Mouse (Mus musculus) megakaryocyte-erythroid progenitor cell, adult 5-6 weeks (primary cell): ENCODE results near the gene Smpd1. TPM values are rescaled to one million over a fixed set of nuclear protein-coding genes. Genes with fewer than 3 reads are reported as not detected.

ENCODE experiments used
- ATAC-seq: replicated peaks from 2 replicates; pipeline ENCODE4 v1.8.0; 2016; ENCODE audit warnings: mild to moderate bottlenecking, inconsistent platforms; ENCODE audit not compliant: severe bottlenecking, poor library complexity, low FRiP score, low TSS enrichment
- total RNA-seq, 2 experiments: library from RNA; stranded (forward) in 1 of 2; stranded (reverse) in 1 of 2; fragments of 200-1000, 215-1000 nt in 1 of 2; fragments of >200 nt in 1 of 2; fragmentation: Nextera tagmentation in 1 of 2; gene quantifications; 2 replicates each; pipeline ENCODE4 v1.2.3; 2014 to 2017

Smpd1 gene
- total RNA-seq, 2 experiments from 2014 or later = 17.1 to 17.6 TPM

GRCm38 (mm10) chr7:105602860-105603623 is 48.9 kb downstream of the Smpd1 start:
- peak; percentile 91 for ATAC-seq

Other genes with a start within 250 kb of the Smpd1 start
- gene Olfr689, start 243.2 kb upstream of the Smpd1 start, total RNA-seq (2014; fragmentation: Nextera tagmentation) = not detected in 2 replicates
- not detected in 2 replicates for gene Olfr689, start 243.2 kb upstream of the Smpd1 start, total RNA-seq (2017)
- gene Olfr690, start 220.3 kb upstream of the Smpd1 start, total RNA-seq (2014; fragmentation: Nextera tagmentation) = not detected in 2 replicates
- gene Olfr690, start 220.3 kb upstream of the Smpd1 start, total RNA-seq (2017) = not detected in 2 replicates
- not detected in 2 replicates for gene Olfr691, start 212.1 kb upstream of the Smpd1 start, total RNA-seq (2014; fragmentation: Nextera tagmentation)
- gene Olfr691, start 212.1 kb upstream of the Smpd1 start, total RNA-seq (2017) = not detected in 2 replicates
- gene Olfr692, start 186.1 kb upstream of the Smpd1 start, total RNA-seq (2014; fragmentation: Nextera tagmentation) = not detected in 2 replicates
- not detected in 2 replicates for gene Olfr692, start 186.1 kb upstream of the Smpd1 start, total RNA-seq (2017)
- gene Gm5901, start 179.3 kb upstream of the Smpd1 start, total RNA-seq (2014; fragmentation: Nextera tagmentation) = not detected in 2 replicates
- not detected in 2 replicates for gene Gm5901, start 179.3 kb upstream of the Smpd1 start, total RNA-seq (2017)
- gene Fam160a2, start 154.3 kb upstream of the Smpd1 start, total RNA-seq (2014; fragmentation: Nextera tagmentation) = 24.6 and 31.9 TPM in 2 replicates
- 9.8 and 15.1 TPM in 2 replicates for gene Fam160a2, start 154.3 kb upstream of the Smpd1 start, total RNA-seq (2017)
- gene Cnga4, start 149.8 kb upstream of the Smpd1 start, total RNA-seq (2014; fragmentation: Nextera tagmentation) = not detected in 2 replicates
- gene Cnga4, start 149.8 kb upstream of the Smpd1 start, total RNA-seq (2017) = not detected in 2 replicates
- not detected in 2 replicates for gene Cckbr, start 128.6 kb upstream of the Smpd1 start, total RNA-seq (2014; fragmentation: Nextera tagmentation)
- not detected in 2 replicates for gene Cckbr, start 128.6 kb upstream of the Smpd1 start, total RNA-seq (2017)
- gene Cavin3, start 72.1 kb upstream of the Smpd1 start, total RNA-seq (2014; fragmentation: Nextera tagmentation) = not detected in 2 replicates
- gene Cavin3, start 72.1 kb upstream of the Smpd1 start, total RNA-seq (2017) = 0.61 and 0.75 TPM in 2 replicates
- not detected in 2 replicates for gene Apbb1, start 27.3 kb downstream of the Smpd1 start, total RNA-seq (2014; fragmentation: Nextera tagmentation)
- 0.56 TPM in 1 of 2 replicates, not detected in the other for gene Apbb1, start 27.3 kb downstream of the Smpd1 start, total RNA-seq (2017)
- not detected in 2 replicates for gene Hpx, start 45.8 kb downstream of the Smpd1 start, total RNA-seq (2014; fragmentation: Nextera tagmentation)
- not detected in 2 replicates for gene Hpx, start 45.8 kb downstream of the Smpd1 start, total RNA-seq (2017)
- gene Trim3, start 79.2 kb downstream of the Smpd1 start, total RNA-seq (2014; fragmentation: Nextera tagmentation) = 12.0 and 13.4 TPM in 2 replicates
- gene Trim3, start 79.2 kb downstream of the Smpd1 start, total RNA-seq (2017) = 0.84 and 3.5 TPM in 2 replicates
- gene Timm10b, start 85.7 kb downstream of the Smpd1 start, total RNA-seq (2014; fragmentation: Nextera tagmentation) = 61.3 and 68.5 TPM in 2 replicates
- 56.7 and 98.8 TPM in 2 replicates for gene Timm10b, start 85.7 kb downstream of the Smpd1 start, total RNA-seq (2017)
- gene Arfip2, start 86.1 kb downstream of the Smpd1 start, total RNA-seq (2014; fragmentation: Nextera tagmentation) = 32.1 and 35.3 TPM in 2 replicates
- 58.9 and 67.3 TPM in 2 replicates for gene Arfip2, start 86.1 kb downstream of the Smpd1 start, total RNA-seq (2017)
- gene Gm45799, start 86.2 kb downstream of the Smpd1 start, total RNA-seq (2014; fragmentation: Nextera tagmentation) = 0.15 and 6.2 TPM in 2 replicates
- 5.2 TPM in 1 of 2 replicates, not detected in the other for gene Gm45799, start 86.2 kb downstream of the Smpd1 start, total RNA-seq (2017)
- gene Dnhd1, start 96.5 kb downstream of the Smpd1 start, total RNA-seq (2014; fragmentation: Nextera tagmentation) = 0.47 and 0.90 TPM in 2 replicates
- 0.19 and 0.76 TPM in 2 replicates for gene Dnhd1, start 96.5 kb downstream of the Smpd1 start, total RNA-seq (2017)
- gene Ilk, start 182.2 kb downstream of the Smpd1 start, total RNA-seq (2014; fragmentation: Nextera tagmentation) = 134 and 140 TPM in 2 replicates
- gene Ilk, start 182.2 kb downstream of the Smpd1 start, total RNA-seq (2017) = 117 and 130 TPM in 2 replicates
- 46.4 and 52.3 TPM in 2 replicates for gene Rrp8, start 183.0 kb downstream of the Smpd1 start, total RNA-seq (2014; fragmentation: Nextera tagmentation)
- 42.7 and 85.2 TPM in 2 replicates for gene Rrp8, start 183.0 kb downstream of the Smpd1 start, total RNA-seq (2017)
- 333 and 378 TPM in 2 replicates for gene Taf10, start 190.0 kb downstream of the Smpd1 start, total RNA-seq (2014; fragmentation: Nextera tagmentation)
- 181 and 219 TPM in 2 replicates for gene Taf10, start 190.0 kb downstream of the Smpd1 start, total RNA-seq (2017)
- gene Tpp1, start 197.9 kb downstream of the Smpd1 start, total RNA-seq (2014; fragmentation: Nextera tagmentation) = 80.7 and 98.6 TPM in 2 replicates
- 26.8 and 37.9 TPM in 2 replicates for gene Tpp1, start 197.9 kb downstream of the Smpd1 start, total RNA-seq (2017)
- gene Dchs1, start 233.3 kb downstream of the Smpd1 start, total RNA-seq (2014; fragmentation: Nextera tagmentation) = not detected in 2 replicates
- gene Dchs1, start 233.3 kb downstream of the Smpd1 start, total RNA-seq (2017) = not detected in 2 replicates